Mouse (Mus musculus): ENCODE results near the gene Invs. TPM values are rescaled to one million over a fixed set of nuclear protein-coding genes. Genes with fewer than 3 reads are reported as not detected.
"Not testable (repeated sequence)": the region's sequence is repeated elsewhere in the genome, so short reads cannot be mapped to it uniquely, and the experiment has no call there.

Invs gene
- total and polyA plus RNA-seq, 3 experiments, result 1.4 to 2.9 (median 2.6) TPM

- WGBS, result 6% methylated on average over 2 of the region's 2 CpGs
These were observed 101.4 kb downstream of the Invs start for GRCm38 (mm10) chr4:48380940-48381339.

GRCm38 (mm10) chr4:48382506-48382905 is 102.9 kb downstream of the Invs start:
- Histone ChIP-seq H3K36me3 (ENCODE audit: control insufficient read depth, insufficient read depth, low read length) (no peaks in the 10 kb centered on the region), H3K4me1 (ENCODE audit: control insufficient read depth, insufficient read depth, low read length) (no peaks in the 10 kb centered on the region), H3K27me3 (ENCODE audit: control insufficient read depth, insufficient read depth, low read length) (no peaks in the 10 kb centered on the region), H3K79me2 (replicated peaks; ENCODE audit: control insufficient read depth, insufficient read depth, low read length) (no peaks in the 10 kb centered on the region), H3K9ac (ENCODE audit: low read depth, low read length) (no peak overlapping the region), H3K4me3 (no peak overlapping the region), H3K27ac (no peak overlapping the region)
- WGBS, result 81% methylated on average over 5 of the region's 5 CpGs
- DNase-seq, result no peak
- TF ChIP-seq POLR2A (IDR thresholded peaks at IDR 0.05; ENCODE audit: insufficient read depth, low read depth, low read length) (no peak), CTCF (IDR thresholded peaks at IDR 0.05) (no peak), EP300 (IDR thresholded peaks at IDR 0.05; ENCODE audit: insufficient read depth, low read depth, low read length) (no peak)
- intact Hi-C loops (cut with DNase I), result loop anchor here (5.0 kb wide), 1 partner anchor 960 kb away; no protein-coding TSS in a partner anchor

More at GRCm38 (mm10) chr4:48380940-48381339, 101.4 kb downstream of the Invs start:
- H3K79me2 ChIP-seq (replicated peaks; ENCODE audit: control insufficient read depth, insufficient read depth, low read length), result no peaks in the 10 kb centered on the region
- H3K9ac ChIP-seq (ENCODE audit: low read depth, low read length), result no peak overlapping the region
- TF ChIP-seq CTCF (IDR thresholded peaks at IDR 0.05) (peak; percentile 88), POLR2A (IDR thresholded peaks at IDR 0.05; ENCODE audit: insufficient read depth, low read depth, low read length) (no peak), EP300 (IDR thresholded peaks at IDR 0.05; ENCODE audit: insufficient read depth, low read depth, low read length) (no peak)
- H3K36me3 ChIP-seq (ENCODE audit: control insufficient read depth, insufficient read depth, low read length), result no peaks in the 10 kb centered on the region
- H3K27me3 ChIP-seq (ENCODE audit: control insufficient read depth, insufficient read depth, low read length), result no peaks in the 10 kb centered on the region
- H3K4me1 ChIP-seq (ENCODE audit: control insufficient read depth, insufficient read depth, low read length), result no peaks in the 10 kb centered on the region
- intact Hi-C loops (cut with DNase I), result loop anchor here (1.0 to 5.0 kb wide), 2 partner anchors 156 to 959 kb away; no protein-coding TSS in a partner anchor
- no peak overlapping the region for H3K27ac ChIP-seq
- peak; percentile 36 to 61 for DNase-seq
- no peak overlapping the region for H3K4me3 ChIP-seq

GRCm38 (mm10) chr4:48396949-48397348 is 117.4 kb downstream of the Invs start:
- WGBS, result 98% methylated on average over 3 of the region's 3 CpGs
- no peaks in the 10 kb centered on the region for H3K4me1 ChIP-seq (ENCODE audit: control insufficient read depth, insufficient read depth, low read length)
- H3K4me3 ChIP-seq, result no peak overlapping the region
- H3K79me2 ChIP-seq (replicated peaks; ENCODE audit: control insufficient read depth, insufficient read depth, low read length), result no peaks in the 10 kb centered on the region
- H3K27me3 ChIP-seq (ENCODE audit: control insufficient read depth, insufficient read depth, low read length), result no peaks in the 10 kb centered on the region
- no peak for DNase-seq
- H3K36me3 ChIP-seq (ENCODE audit: control insufficient read depth, insufficient read depth, low read length), result no peaks in the 10 kb centered on the region
- no peak for TF ChIP-seq EP300 (IDR thresholded peaks at IDR 0.05; ENCODE audit: insufficient read depth, low read depth, low read length)
- no peak for TF ChIP-seq CTCF (IDR thresholded peaks at IDR 0.05)
- no peak for TF ChIP-seq POLR2A (IDR thresholded peaks at IDR 0.05; ENCODE audit: insufficient read depth, low read depth, low read length)
- intact Hi-C loops (cut with DNase I), result no loop called here
- no peak overlapping the region for H3K9ac ChIP-seq (ENCODE audit: low read depth, low read length)
- H3K27ac ChIP-seq, result no peak overlapping the region

GRCm38 (mm10) chr4:48403066-48403640 is 123.6 kb downstream of the Invs start:
- TF ChIP-seq POLR2A (IDR thresholded peaks at IDR 0.05; ENCODE audit: insufficient read depth, low read depth, low read length) (no peak), CTCF (IDR thresholded peaks at IDR 0.05) (no peak), EP300 (IDR thresholded peaks at IDR 0.05; ENCODE audit: insufficient read depth, low read depth, low read length) (no peak)
- Histone ChIP-seq H3K27me3 (ENCODE audit: control insufficient read depth, insufficient read depth, low read length) (no peaks in the 10 kb centered on the region), H3K4me3 (no peak overlapping the region), H3K9ac (ENCODE audit: low read depth, low read length) (no peak overlapping the region), H3K27ac (peak overlapping the region; percentile 2; the same call in 1 of the 2 replicates), H3K79me2 (replicated peaks; ENCODE audit: control insufficient read depth, insufficient read depth, low read length) (no peaks in the 10 kb centered on the region), H3K4me1 (ENCODE audit: control insufficient read depth, insufficient read depth, low read length) (no peaks in the 10 kb centered on the region; the same call in 1 of the 2 replicates), H3K36me3 (ENCODE audit: control insufficient read depth, insufficient read depth, low read length) (no peaks in the 10 kb centered on the region)
- intact Hi-C loops (cut with DNase I), result loop anchor here (10.0 kb wide), 2 partner anchors 898 to 968 kb away; no protein-coding TSS in a partner anchor
- 54% methylated on average over 16 of the region's 16 CpGs for WGBS
- peak in 1 of 2 experiments; percentile 12 for DNase-seq

GRCm38 (mm10) chr4:48405724-48406491 is 126.3 kb downstream of the Invs start:
- not testable (repeated sequence) for H3K36me3 ChIP-seq (ENCODE audit: control insufficient read depth, insufficient read depth, low read length)
- intact Hi-C loops (cut with DNase I), result loop anchor here (10.0 kb wide), 2 partner anchors 901 to 971 kb away; no protein-coding TSS in a partner anchor
- 87% methylated on average over 10 of the region's 10 CpGs for WGBS

More at GRCm38 (mm10) chr4:48405724-48406491, 126.3 kb downstream of the Invs start:
- not testable (repeated sequence) for H3K9ac ChIP-seq (ENCODE audit: low read depth, low read length); H3K4me3 ChIP-seq; H3K79me2 ChIP-seq (replicated peaks; ENCODE audit: control insufficient read depth, insufficient read depth, low read length); H3K27me3 ChIP-seq (ENCODE audit: control insufficient read depth, insufficient read depth, low read length); H3K4me1 ChIP-seq (ENCODE audit: control insufficient read depth, insufficient read depth, low read length); DNase-seq; H3K27ac ChIP-seq
